Mouse (Mus musculus) liver, embryonic 14.5 days (tissue): ENCODE data around the gene Amn.
A peak's percentile ranks its signal among the peaks of the same experiment; 100 is the strongest.

ENCODE experiments used
- CTCF ChIP-seq: IDR thresholded peaks from 2 replicates; pipeline ENCODE4 v1.5.1; 2016; ENCODE audit warnings: antibody characterized with exemption, low read depth, control low read depth
- EP300 ChIP-seq: IDR thresholded peaks from 2 replicates; pipeline ENCODE4 v1.6.1; 2016; ENCODE audit warnings: antibody characterized with exemption, low read depth

DNA sequence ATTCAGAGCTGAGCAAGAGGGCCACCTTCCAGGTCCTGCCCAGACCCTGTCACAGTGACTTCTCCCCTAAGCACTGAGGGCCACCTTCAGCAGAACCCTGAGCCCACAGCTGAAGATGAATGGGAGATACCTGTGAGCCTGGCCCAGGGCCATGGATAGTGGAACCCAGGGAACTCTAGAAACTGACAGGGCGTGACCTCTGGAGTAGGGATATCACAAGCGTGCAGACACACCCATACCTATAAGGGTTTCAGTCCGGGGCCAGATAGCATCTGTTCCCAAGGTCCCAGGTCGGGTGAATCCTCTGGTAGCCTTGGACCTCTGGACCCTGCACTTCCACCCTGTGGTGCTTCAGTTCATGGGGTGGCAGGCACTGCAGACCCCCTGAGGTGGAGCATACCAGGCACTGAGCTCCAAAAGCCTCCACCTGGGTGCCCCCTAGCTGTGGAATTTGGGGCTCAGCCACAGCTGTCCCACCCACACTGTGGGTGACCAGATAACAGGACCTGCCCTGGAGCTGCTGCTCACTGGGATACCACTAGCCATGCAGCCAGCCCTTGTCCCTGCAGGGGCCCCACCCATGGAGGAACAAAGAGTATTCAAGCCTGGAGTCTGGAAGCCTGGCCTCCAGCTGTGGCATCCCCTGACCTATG, 3.1 kb upstream of the Amn start:
- TF ChIP-seq CTCF = peak; percentile 62
- TF ChIP-seq EP300 = peak; percentile 39; the same call in 1 of the 2 replicates
